Mouse (Mus musculus): ENCODE data around the gene Sccpdh.

- no peak for TF ChIP-seq POLR2A (IDR thresholded peaks at IDR 0.05; ENCODE audit: borderline replicate concordance, low read depth, low read length)
- no peak for TF ChIP-seq CTCF (IDR thresholded peaks at IDR 0.05; ENCODE audit: low read depth, low read length)
These were observed 45.3 kb upstream of the Sccpdh start for GRCm38 (mm10) chr1:179622665-179623064.
